Mouse (Mus musculus): Measurements from ENCODE around the gene Cyfip1. TPM values are rescaled to one million over a fixed set of nuclear protein-coding genes. Genes with fewer than 3 reads are reported as not detected.

Cyfip1 gene
- polyA plus RNA-seq, 1 experiment from 2014 or later: 128 TPM

DNA sequence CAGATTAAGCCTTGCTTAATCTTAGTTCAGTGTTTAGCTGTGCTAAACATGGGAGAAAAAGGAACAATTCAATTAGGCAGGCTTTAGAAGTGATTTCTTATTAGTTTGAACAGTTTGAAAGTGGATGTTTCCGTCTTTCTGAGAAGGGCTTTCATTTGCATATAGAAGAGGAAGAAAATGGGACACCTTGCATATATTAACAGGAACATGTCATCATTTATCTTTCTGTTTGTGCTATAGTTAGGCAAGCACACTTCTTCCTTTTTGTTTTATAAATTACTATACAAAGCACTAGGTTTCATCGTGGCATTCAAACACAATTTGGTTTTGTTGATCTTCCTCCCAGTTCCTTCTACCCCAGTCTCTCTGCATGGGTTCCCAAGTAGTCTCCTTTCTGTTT is 16.2 kb downstream of the Cyfip1 start:
- Histone ChIP-seq H3K27me3 (ENCODE audit: control insufficient read depth, insufficient read depth, low read length) (no peaks in the 10 kb centered on the region), H3K4me3 (ENCODE audit: low read depth, low read length) (no peak overlapping the region), H3K9me3 (ENCODE audit: control insufficient read depth, low read depth, low read length) (no peaks in the 10 kb centered on the region), H3K9ac (replicated peaks; ENCODE audit: low read depth, low read length) (no peak overlapping the region), H3K36me3 (ENCODE audit: control insufficient read depth, insufficient read depth, low read length) (no peaks in the 10 kb centered on the region), H3K27ac (ENCODE audit: low read length) (no peak overlapping the region), H3K4me1 (ENCODE audit: control insufficient read depth, insufficient read depth, low read length) (peaks cover 6% of the 10 kb centered on the region; the same call in 1 of the 2 replicates), H3K4me2 (replicated peaks; ENCODE audit: low read depth, low read length) (no peak overlapping the region)
- ATAC-seq (ENCODE audit: insufficient number of reproducible peaks, insufficient read depth, low FRiP score, low read depth): no peak
- WGBS: 77% methylated on average over 2 of the region's 2 CpGs

DNA sequence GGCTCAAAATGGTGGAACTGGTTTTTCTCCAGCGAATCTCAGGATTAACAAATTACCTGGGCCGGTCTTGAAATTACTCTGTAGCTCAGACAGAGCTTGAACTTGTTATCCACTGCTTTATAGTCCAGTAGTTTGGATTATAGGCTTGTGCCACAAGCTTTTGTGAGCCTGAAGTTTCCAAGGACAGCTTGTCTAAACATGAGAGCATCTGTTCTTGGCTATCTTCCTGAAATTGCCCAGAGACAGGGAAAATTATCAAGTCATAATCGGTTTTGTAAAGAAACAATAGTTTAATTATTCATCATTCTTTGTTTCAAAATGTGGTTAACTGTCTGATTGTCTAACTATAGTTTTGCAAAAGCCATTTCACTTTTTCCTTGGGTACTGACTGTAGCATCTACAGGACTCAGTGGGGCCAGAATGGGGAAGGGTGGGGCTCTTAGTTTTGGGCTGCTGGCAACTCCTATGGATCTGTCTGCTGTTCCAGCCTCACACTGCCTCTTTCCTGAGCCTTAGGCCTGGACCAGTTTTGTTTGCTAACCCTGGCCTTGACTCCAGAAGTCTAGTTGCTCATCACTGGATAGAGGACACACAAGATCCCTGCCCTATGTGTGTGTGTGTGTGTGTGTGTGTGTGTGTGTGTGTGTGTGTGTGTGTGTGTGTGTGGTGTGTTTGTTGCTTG is 17.4 kb downstream of the Cyfip1 start:
- Histone ChIP-seq H3K4me3 (ENCODE audit: low read depth, low read length) (no peak overlapping the region), H3K27ac (ENCODE audit: low read length) (no peak overlapping the region), H3K36me3 (ENCODE audit: control insufficient read depth, insufficient read depth, low read length) (no peaks in the 10 kb centered on the region), H3K4me1 (ENCODE audit: control insufficient read depth, insufficient read depth, low read length) (peaks cover 6% of the 10 kb centered on the region; the same call in 1 of the 2 replicates), H3K27me3 (ENCODE audit: control insufficient read depth, insufficient read depth, low read length) (no peaks in the 10 kb centered on the region), H3K9me3 (ENCODE audit: control insufficient read depth, low read depth, low read length) (no peaks in the 10 kb centered on the region), H3K9ac (replicated peaks; ENCODE audit: low read depth, low read length) (no peak overlapping the region), H3K4me2 (replicated peaks; ENCODE audit: low read depth, low read length) (no peak overlapping the region)
- no peak for ATAC-seq (ENCODE audit: insufficient number of reproducible peaks, insufficient read depth, low FRiP score, low read depth)
- 80% methylated on average over 3 of the region's 3 CpGs for WGBS

DNA sequence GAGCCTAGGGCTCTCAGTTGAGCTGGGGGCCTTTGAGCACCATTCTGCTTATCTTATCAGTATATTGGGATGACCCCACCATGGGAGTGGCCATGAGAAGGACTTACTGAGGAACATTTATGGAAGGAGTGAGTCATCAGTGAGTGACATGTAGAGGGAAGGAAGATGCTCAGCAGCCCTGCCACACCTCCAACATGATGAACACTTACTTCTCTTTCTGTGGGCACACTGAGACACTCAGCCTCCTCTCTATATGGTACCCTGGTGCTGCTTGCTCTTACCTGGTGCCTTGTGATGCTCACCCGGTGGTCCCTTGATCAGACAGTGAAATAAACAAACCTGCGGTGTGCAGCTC is 17.9 kb downstream of the Cyfip1 start:
- Histone ChIP-seq H3K4me1 (ENCODE audit: control insufficient read depth, insufficient read depth, low read length) (peaks cover 6% of the 10 kb centered on the region; the same call in 1 of the 2 replicates), H3K4me2 (replicated peaks; ENCODE audit: low read depth, low read length) (no peak overlapping the region), H3K27ac (ENCODE audit: low read length) (no peak overlapping the region), H3K9me3 (ENCODE audit: control insufficient read depth, low read depth, low read length) (no peaks in the 10 kb centered on the region), H3K27me3 (ENCODE audit: control insufficient read depth, insufficient read depth, low read length) (no peaks in the 10 kb centered on the region), H3K36me3 (ENCODE audit: control insufficient read depth, insufficient read depth, low read length) (no peaks in the 10 kb centered on the region), H3K9ac (replicated peaks; ENCODE audit: low read depth, low read length) (no peak overlapping the region), H3K4me3 (ENCODE audit: low read depth, low read length) (no peak overlapping the region)
- 66% methylated on average over 2 of the region's 2 CpGs for WGBS
- ATAC-seq (ENCODE audit: insufficient number of reproducible peaks, insufficient read depth, low FRiP score, low read depth): no peak

DNA sequence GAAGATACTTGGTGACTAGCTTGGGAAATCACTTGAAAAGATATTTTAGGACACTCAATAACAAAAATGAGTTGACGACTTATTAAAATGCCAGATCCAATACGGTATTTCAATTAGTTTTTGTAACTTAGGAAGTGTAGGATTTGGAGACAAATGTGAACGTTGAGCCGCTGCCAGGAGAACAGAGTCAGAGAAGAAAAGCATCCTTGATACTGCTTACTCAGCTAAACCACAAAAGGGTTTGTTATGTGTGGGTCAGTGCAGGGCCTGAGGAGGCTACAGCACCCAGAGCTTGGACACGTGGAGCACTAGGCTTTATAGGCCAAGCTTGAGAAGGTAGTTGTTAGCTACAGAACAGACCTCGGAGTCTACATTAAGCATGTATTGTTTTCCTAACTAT is 18.4 kb downstream of the Cyfip1 start:
- no peak overlapping the region for H3K27ac ChIP-seq (ENCODE audit: low read length)
- no peak overlapping the region for H3K4me3 ChIP-seq (ENCODE audit: low read depth, low read length)
- peaks cover 6% of the 10 kb centered on the region; the same call in 1 of the 2 replicates for H3K4me1 ChIP-seq (ENCODE audit: control insufficient read depth, insufficient read depth, low read length)
- 82% methylated on average over 6 of the region's 6 CpGs for WGBS
- no peaks in the 10 kb centered on the region for H3K9me3 ChIP-seq (ENCODE audit: control insufficient read depth, low read depth, low read length)
- no peaks in the 10 kb centered on the region for H3K36me3 ChIP-seq (ENCODE audit: control insufficient read depth, insufficient read depth, low read length)
- no peak for ATAC-seq (ENCODE audit: insufficient number of reproducible peaks, insufficient read depth, low FRiP score, low read depth)
- H3K4me2 ChIP-seq (replicated peaks; ENCODE audit: low read depth, low read length): no peak overlapping the region
- no peak overlapping the region for H3K9ac ChIP-seq (replicated peaks; ENCODE audit: low read depth, low read length)
- no peaks in the 10 kb centered on the region for H3K27me3 ChIP-seq (ENCODE audit: control insufficient read depth, insufficient read depth, low read length)

DNA sequence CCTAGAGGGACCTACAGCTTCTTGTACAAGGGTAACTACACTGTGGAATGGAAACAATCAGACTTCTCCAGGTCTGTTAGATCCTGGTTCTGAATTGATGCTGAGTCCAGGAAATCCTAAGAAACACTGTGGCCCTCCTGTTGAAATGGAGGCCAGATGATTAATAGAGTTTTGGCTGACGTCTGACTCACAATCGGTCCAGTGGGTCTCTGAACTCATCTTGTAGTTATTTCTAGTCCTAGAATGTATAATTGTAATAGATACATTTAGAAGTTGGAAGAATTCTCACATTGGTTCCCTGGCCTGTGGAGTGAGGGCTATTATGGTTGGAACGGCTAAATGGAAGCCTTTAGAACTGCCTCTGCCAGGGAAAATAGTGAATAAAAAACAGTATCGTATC is 19.6 kb downstream of the Cyfip1 start:
- H3K27ac ChIP-seq (ENCODE audit: low read length): no peak overlapping the region
- no peak overlapping the region for H3K4me2 ChIP-seq (replicated peaks; ENCODE audit: low read depth, low read length)
- peaks cover 6% of the 10 kb centered on the region; the same call in 1 of the 2 replicates for H3K4me1 ChIP-seq (ENCODE audit: control insufficient read depth, insufficient read depth, low read length)
- H3K4me3 ChIP-seq (ENCODE audit: low read depth, low read length): no peak overlapping the region
- no peaks in the 10 kb centered on the region for H3K9me3 ChIP-seq (ENCODE audit: control insufficient read depth, low read depth, low read length)
- 74% methylated on average over 4 of the region's 4 CpGs for WGBS
- ATAC-seq (ENCODE audit: insufficient number of reproducible peaks, insufficient read depth, low FRiP score, low read depth): no peak
- H3K27me3 ChIP-seq (ENCODE audit: control insufficient read depth, insufficient read depth, low read length): no peaks in the 10 kb centered on the region
- no peaks in the 10 kb centered on the region for H3K36me3 ChIP-seq (ENCODE audit: control insufficient read depth, insufficient read depth, low read length)
- no peak overlapping the region for H3K9ac ChIP-seq (replicated peaks; ENCODE audit: low read depth, low read length)

DNA sequence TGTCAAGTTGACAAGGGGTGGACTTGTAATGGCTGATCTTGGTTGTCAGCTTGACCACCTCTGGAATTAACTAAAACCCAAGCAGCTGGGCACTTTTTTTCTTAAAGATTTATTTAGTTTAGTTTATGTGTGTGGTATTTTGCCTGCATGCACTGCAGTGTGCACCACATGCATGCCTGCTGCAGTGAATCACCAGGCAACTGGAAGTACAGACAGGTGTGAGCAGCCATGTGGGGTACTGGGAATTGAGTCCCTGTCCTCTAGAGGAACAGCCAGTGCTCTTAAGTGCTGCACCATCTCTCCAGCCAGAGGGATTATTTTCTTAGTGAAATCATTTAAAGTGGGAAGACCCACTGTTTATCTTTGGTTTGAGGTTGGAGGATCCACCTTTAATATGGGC is 23.5 kb downstream of the Cyfip1 start:
- no peaks in the 10 kb centered on the region for H3K36me3 ChIP-seq (ENCODE audit: control insufficient read depth, insufficient read depth, low read length)
- 0 out of 2 replicates have a peak, but pooled peaks cover 3% of the 10 kb centered on the region for H3K4me1 ChIP-seq (ENCODE audit: control insufficient read depth, insufficient read depth, low read length)
- no peaks in the 10 kb centered on the region for H3K27me3 ChIP-seq (ENCODE audit: control insufficient read depth, insufficient read depth, low read length)
- H3K4me3 ChIP-seq (ENCODE audit: low read depth, low read length): no peak overlapping the region
- H3K9ac ChIP-seq (replicated peaks; ENCODE audit: low read depth, low read length): no peak overlapping the region
- ATAC-seq (ENCODE audit: insufficient number of reproducible peaks, insufficient read depth, low FRiP score, low read depth): no peak
- H3K27ac ChIP-seq (ENCODE audit: low read length): no peak overlapping the region
- no peaks in the 10 kb centered on the region for H3K9me3 ChIP-seq (ENCODE audit: control insufficient read depth, low read depth, low read length)
- no peak overlapping the region for H3K4me2 ChIP-seq (replicated peaks; ENCODE audit: low read depth, low read length)

DNA sequence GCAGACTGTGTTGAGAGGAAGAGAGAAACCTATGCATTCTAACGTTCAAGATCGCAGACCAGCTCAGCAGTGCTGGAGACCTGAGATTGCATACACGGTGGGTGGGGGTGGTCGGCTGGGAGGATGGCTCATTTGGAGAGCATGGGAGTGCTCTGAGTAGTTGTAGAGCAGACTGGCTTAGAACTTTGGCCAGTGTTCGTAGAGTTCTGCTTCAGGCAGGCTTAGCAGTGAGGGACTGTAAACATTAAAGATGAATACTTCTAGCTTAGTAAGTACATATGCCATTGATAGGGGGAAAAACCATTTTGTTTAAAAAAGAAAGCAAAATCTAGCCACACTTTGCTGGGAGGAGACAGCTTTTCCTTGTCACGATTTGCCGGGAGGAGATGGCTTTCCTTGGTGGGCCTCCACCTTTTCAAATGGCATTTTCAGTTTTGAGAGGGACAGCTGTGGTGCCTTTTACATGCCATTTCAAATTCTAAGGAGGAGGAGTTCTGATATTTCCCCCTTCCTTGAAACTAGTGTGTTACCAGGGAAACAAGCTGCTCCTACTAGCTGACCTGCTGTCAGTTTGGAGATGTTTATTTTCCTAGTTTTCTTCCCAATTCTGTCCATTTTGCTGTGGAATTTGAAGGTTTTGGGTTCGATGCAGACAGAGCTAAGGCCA is 24.3 kb downstream of the Cyfip1 start:
- H3K9ac ChIP-seq (replicated peaks; ENCODE audit: low read depth, low read length): no peak overlapping the region
- no peak overlapping the region for H3K4me3 ChIP-seq (ENCODE audit: low read depth, low read length)
- 51% methylated on average over 8 of the region's 8 CpGs for whole genome bisulfite sequencing
- H3K9me3 ChIP-seq (ENCODE audit: control insufficient read depth, low read depth, low read length): no peaks in the 10 kb centered on the region
- no peaks in the 10 kb centered on the region for H3K27me3 ChIP-seq (ENCODE audit: control insufficient read depth, insufficient read depth, low read length)
- H3K27ac ChIP-seq (ENCODE audit: low read length): no peak overlapping the region
- H3K36me3 ChIP-seq (ENCODE audit: control insufficient read depth, insufficient read depth, low read length): no peaks in the 10 kb centered on the region
- no peak for ATAC-seq (ENCODE audit: insufficient number of reproducible peaks, insufficient read depth, low FRiP score, low read depth)
- 0 out of 2 replicates have a peak, but pooled peaks cover 3% of the 10 kb centered on the region for H3K4me1 ChIP-seq (ENCODE audit: control insufficient read depth, insufficient read depth, low read length)
- H3K4me2 ChIP-seq (replicated peaks; ENCODE audit: low read depth, low read length): no peak overlapping the region

DNA sequence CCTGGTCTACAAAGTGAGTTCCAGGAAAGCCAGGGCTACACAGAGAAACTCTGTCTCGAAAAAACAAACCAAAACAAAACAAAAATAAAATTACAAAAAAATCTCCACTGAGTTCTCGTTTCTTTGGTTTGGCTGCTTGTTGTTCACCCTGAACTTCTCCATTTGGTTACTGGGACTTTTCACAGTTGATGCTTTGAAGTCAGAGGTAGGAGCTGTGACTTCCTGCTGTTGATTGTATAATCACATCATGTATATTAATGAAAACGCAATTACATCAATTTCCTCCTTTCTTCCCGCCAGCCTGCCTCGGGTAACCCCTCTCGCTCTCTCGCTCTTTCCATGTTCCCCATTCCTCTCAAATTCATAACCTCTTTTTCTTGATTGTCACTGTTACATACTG is 26.7 kb downstream of the Cyfip1 start:
- Histone ChIP-seq H3K27me3 (ENCODE audit: control insufficient read depth, insufficient read depth, low read length) (no peaks in the 10 kb centered on the region), H3K27ac (ENCODE audit: low read length) (no peak overlapping the region), H3K9ac (replicated peaks; ENCODE audit: low read depth, low read length) (no peak overlapping the region), H3K36me3 (ENCODE audit: control insufficient read depth, insufficient read depth, low read length) (peaks cover 6% of the 10 kb centered on the region), H3K4me1 (ENCODE audit: control insufficient read depth, insufficient read depth, low read length) (0 out of 2 replicates have a peak, but pooled peaks cover 3% of the 10 kb centered on the region), H3K4me3 (ENCODE audit: low read depth, low read length) (no peak overlapping the region), H3K4me2 (replicated peaks; ENCODE audit: low read depth, low read length) (no peak overlapping the region), H3K9me3 (ENCODE audit: control insufficient read depth, low read depth, low read length) (no peaks in the 10 kb centered on the region)
- 73% methylated on average over 7 of the region's 7 CpGs for WGBS
- no peak for ATAC-seq (ENCODE audit: insufficient number of reproducible peaks, insufficient read depth, low FRiP score, low read depth)

Data from stomach, embryonic 14.5 days (tissue).